In genomic region chr12:86679991-86680491, GRCm38 (mm10) we compare ENCODE assay signal across 11 mouse cellular contexts. TPM values are rescaled to one million over a fixed set of nuclear protein-coding genes. Genes with fewer than 3 reads are reported as not detected.
DNase-seq lines count a peak whose midpoint lies in the region; ATAC-seq lines count a peak whose summit lies in the region.
"Had no signal": no experiment of that assay in that cellular context is flagged by ENCODE, and none has a peak within 500 bp of the region (broad histone marks: within the 10 kb centered on the region; RNA-seq: fewer than 3 reads in every experiment).

No protein-coding gene starts in this region.

- H3K4me3 ChIP-seq in liver, embryonic 15.5 days (replicated peaks) = peak overlapping the region; percentile 59

- peak overlapping the region; percentile 84 for H3K4me2 ChIP-seq in liver, embryonic 15.5 days

- H3K9me3 ChIP-seq in liver, embryonic 15.5 days (replicated peaks) = no peaks in the 10 kb centered on the region

- no peak overlapping the region for H3K27ac ChIP-seq in liver, embryonic 15.5 days (replicated peaks)

- no peak for ATAC-seq in liver, embryonic 15.5 days (ENCODE audit: insufficient read depth)
- ATAC-seq in erythroblast, adult 5-6 weeks (replicated peaks; ENCODE audit: low FRiP score, poor library complexity, severe bottlenecking) = no peak

- 21% methylated on average over 12 of the region's 12 CpGs for WGBS in liver, embryonic 15.5 days (ENCODE audit: insufficient replicate concordance)

- no peak overlapping the region for H3K9ac ChIP-seq in liver, embryonic 15.5 days

- peaks cover 18% of the 10 kb centered on the region for H3K4me1 ChIP-seq in liver, embryonic 15.5 days (replicated peaks)

- H3K27me3 ChIP-seq in liver, embryonic 15.5 days = peaks cover 45% of the 10 kb centered on the region

- DNase-seq in cerebellum, adult 9-10 months = peak; percentile 61
- DNase-seq in cerebellum, adult 11 months = no peak
- DNase-seq in retina, embryonic 14.5 days (ENCODE audit: low spot score) = peak; percentile 28
- DNase-seq in retina, postnatal 1 day = no peak
- no peak for DNase-seq in urinary bladder, postnatal 4 days (ENCODE audit: low spot score in 2 of 2)
- no peak for DNase-seq in spleen, postnatal 14 days (ENCODE audit: low spot score in 2 of 2)
- DNase-seq: adrenal gland, postnatal 14 days had no signal

- H3K36me3 ChIP-seq in liver, embryonic 15.5 days (replicated peaks) = no peaks in the 10 kb centered on the region

RNA-seq across cellular contexts. Expression of gene Vash1, which starts 1.5 kb away (rescaled TPM):
- polyA plus RNA-seq in liver, embryonic 15.5 days (2015; fragmentation: Nextera tagmentation; extraction: Ambion mirVana) = 0.88 and 0.93 TPM in 2 replicates
- not detected in 2 replicates for total RNA-seq in erythroblast, adult 5-6 weeks (2015; ENCODE audit: low replicate concordance)
- total RNA-seq in erythroblast, adult 5-6 weeks (2017; ENCODE audit: low replicate concordance) = not detected in 2 replicates
- total RNA-seq: neutrophil, adult 5-6 weeks had no signal

RNA-seq across cellular contexts. Expression of gene Angel1, which starts 46.2 kb away (rescaled TPM):
- polyA plus RNA-seq in liver, embryonic 15.5 days (2015; fragmentation: Nextera tagmentation; extraction: Ambion mirVana) = 1.0 and 1.2 TPM in 2 replicates
- total RNA-seq in erythroblast, adult 5-6 weeks (2015; ENCODE audit: low replicate concordance) = not detected in 2 replicates
- 0.09 and 0.14 TPM in 2 replicates for total RNA-seq in erythroblast, adult 5-6 weeks (2017; ENCODE audit: low replicate concordance)

RNA-seq across cellular contexts. Expression of gene Lrrc74a, which starts 54.1 kb away (rescaled TPM):
- not detected in 2 replicates for polyA plus RNA-seq in liver, embryonic 15.5 days (2015; fragmentation: Nextera tagmentation; extraction: Ambion mirVana)
- not detected in 2 replicates for total RNA-seq in erythroblast, adult 5-6 weeks (2015; ENCODE audit: low replicate concordance)
- not detected in 2 replicates for total RNA-seq in erythroblast, adult 5-6 weeks (2017; ENCODE audit: low replicate concordance)
- total RNA-seq: adrenal gland, postnatal 14 days; gastrocnemius, postnatal 4 days; neutrophil, adult 5-6 weeks had no signal

Comparison
In these comparisons a context has a peak if more than half of its experiments do, and no peak if none do; other contexts are left out.
1. DNase-seq: peak in cerebellum, adult 9-10 months (single experiment) and retina, embryonic 14.5 days (single experiment); none in cerebellum, adult 11 months (single experiment), retina, postnatal 1 day (single experiment), urinary bladder, postnatal 4 days (0 of 2) and spleen, postnatal 14 days (0 of 2).